Mouse (Mus musculus): ENCODE measurements around the gene Polr2g.

Gene Polr2g

DNA sequence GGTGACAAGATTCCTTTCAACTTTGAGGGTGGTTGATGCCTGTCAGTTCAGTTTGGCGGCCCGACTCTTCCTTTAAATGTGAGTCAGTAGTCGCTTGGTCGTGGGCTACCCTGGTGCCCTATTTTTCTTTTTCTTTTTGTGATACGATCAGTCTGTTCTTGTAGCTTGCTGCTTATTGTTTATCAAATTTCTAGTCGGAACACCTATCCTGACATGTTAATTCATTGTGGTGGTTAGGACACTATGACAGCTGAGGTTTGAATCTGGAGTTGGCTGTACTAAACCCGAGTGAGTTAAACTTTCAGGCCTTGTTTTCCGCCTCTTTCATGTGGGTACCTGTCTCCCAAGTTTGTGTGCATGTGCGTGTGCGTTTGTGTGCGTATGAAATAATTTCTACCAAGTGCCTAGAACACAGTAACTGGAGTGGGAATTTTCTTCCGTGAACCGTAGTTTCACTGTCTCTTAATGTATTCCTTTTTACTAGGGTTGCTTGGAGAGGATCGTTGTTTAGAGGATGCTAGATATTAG lies 40.8 kb downstream of the Polr2g start:
- DNase-seq, result no peak

DNA sequence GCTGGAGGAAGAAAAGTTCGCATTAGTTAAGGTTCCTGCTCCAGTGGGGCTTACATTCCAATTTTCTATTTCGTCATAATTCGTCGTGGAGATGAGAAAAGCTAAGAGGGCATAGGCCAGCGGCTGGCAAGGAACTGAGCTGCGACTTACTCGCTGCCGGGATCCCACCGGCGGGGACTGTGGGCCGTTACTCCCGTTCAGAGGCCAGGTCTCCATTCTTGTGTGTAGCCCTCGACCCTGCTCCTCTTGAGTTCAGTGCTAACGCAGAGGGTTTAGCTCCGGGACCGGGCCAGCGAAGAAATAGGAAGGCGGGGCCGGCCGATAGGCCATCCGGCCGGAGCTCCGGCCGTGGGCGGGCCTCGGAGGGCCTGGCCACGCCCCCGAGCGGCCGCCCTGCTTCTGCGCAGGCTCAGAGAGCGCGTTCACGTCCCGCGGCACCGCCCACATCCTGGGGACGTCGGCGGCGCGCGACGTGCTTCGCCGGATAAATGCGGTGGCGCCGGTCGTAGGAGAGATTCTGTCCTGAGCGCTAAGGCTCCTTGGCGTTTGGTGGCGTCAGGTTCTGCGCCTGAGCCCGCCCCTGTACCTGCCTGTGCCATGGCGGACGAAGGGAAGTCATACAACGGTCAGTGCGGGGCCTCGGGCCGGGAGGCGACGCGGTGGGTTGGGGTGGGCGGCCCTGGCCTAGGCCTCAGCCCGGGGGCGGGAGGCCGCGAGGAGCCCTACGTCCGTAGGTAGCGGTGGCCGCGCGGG lies 41.6 kb downstream of the Polr2g start, which contains the start of gene Nxf1:
Gene Nxf1, plus strand, starts transcription at position 439 of the 753 bp plus-strand sequence.
- peak; percentile 92 to 98 for DNase-seq

GRCm38 (mm10) chr19:8755652-8756051 lies 42.7 kb downstream of the Polr2g start:
- no peak for DNase-seq

DNA sequence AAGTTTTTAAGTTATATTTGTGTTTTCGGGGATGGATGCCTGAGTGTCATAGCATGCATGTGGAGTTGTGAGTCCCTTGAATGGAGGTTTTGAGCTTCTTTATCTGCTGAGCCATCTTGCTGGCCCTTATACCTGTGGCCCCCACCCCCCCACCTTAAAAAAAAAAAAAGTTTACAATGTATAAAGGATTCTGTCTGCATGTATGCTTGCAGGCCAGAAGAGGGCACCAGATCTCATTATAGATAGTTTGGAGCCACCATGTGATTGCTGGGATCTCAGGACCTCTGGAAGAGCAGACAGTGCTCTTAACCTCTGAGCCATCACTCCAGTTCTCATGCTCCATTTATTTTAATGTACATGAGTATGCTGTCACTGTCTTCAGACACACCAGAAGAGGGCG lies 51.0 kb downstream of the Polr2g start:
- no peak for DNase-seq

GRCm38 (mm10) chr19:8745382-8745781 lies 53.0 kb downstream of the Polr2g start:
- DNase-seq, result no peak

Measured in cerebellum, postnatal 25 days (tissue).